Mouse (Mus musculus) frontal cortex, postnatal 25 days (tissue): Measurements from ENCODE around the gene Pced1b.
A peak's percentile ranks its signal among the peaks of the same experiment; 100 is the strongest.

ENCODE experiments used
- DNase-seq, 2 experiments: peaks; one replicate each; pipeline ENCODE4 v3.0.0; 2022; ENCODE audit warnings: low spot score in 2 of 2

Pced1b gene

GRCm38 (mm10) chr15:97286731-97287130 is 39.8 kb downstream of the Pced1b start:
- no peak for DNase-seq

DNA sequence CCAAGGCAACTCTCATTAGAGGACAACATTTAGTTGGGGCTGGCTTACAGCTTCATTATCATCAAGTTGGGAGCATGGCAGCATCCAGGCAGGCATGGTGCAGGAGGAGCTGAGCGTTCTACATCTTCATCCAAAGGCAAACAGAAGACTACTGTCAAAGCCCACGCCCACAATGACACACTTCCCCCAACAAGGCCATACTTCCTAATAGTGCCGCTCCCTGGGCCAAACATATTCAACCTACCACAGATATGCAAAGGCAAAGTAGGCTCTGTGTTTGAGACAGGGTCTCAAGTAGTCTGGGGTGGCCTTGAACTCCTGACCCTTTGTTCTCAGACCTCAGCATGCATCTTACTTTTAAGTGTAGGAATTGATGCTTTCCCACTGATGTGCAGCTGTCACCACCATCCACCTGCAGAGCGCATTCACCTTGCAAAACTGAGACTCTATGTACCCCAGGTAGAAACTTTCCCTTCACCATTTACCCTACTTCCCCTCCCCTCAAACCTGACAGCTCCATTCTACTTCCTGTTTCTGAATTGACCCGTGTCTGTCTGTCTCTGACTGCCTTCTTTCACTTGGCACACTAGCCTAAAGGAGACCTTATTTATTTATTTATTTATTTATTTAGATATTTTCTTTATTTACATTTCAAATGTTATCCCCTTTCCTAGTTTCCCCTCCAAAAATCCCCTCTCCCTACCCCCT is 40.7 kb downstream of the Pced1b start:
- no peak for DNase-seq

- no peak for DNase-seq
Observed at GRCm38 (mm10) chr15:97288690-97289089, 41.8 kb downstream of the Pced1b start.

GRCm38 (mm10) chr15:97289176-97289575 is 42.3 kb downstream of the Pced1b start:
- no peak for DNase-seq

DNA sequence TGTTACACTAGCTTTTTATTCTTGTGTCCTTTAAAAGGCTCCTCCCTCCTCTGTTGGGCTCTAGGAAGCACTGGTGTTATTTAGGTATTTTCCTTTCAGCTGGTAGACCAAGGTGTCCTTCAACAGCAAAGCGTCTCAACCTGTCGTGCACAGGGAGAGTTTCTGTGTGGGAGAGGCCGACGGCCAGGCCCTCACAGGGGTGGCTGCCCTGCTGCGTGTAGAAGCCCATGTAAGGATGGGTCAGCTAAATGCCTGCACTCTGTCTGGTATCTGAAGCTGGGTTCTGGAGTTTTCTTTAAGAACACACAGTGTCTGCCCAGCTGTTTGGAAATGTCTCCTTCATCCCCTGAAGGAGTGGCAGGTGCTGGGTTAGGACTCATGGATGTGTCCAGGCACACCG is 43.4 kb downstream of the Pced1b start:
- no peak for DNase-seq

DNA sequence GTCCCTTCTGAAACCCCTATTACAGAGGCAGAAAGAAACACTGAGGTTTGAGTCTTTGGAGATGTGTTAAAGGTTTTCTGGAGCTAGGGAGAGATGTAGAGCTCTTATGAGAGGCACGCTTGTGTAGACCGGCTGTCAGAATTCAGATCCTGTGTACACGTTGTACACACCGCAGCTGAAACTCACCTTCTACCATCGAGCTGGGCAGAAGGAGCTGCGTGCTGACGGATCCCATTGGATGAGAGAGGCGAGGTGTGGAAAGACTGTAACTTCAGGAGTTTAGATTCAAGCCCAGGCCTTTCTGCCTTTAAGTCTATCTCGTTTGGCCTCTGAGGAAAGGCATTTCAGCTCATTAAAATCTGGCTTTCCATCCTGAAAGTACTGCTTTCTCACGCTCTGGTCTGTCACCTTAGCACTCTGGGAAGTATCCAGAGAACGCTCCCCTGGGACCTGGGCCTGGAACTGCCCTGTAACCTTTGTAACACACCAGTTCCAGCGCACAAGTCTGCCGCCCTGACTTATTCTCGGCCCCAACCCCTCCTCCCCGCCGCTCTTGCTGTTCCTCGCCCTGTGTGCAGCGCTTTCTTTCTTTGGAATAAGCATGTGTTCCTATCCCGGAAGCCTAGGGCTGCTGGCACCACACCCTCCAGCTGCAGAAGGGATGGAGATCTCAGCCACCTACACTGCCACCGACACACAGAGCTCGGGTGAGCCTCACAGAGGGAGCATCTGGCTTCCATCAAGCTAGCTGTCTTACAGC is 44.6 kb downstream of the Pced1b start:
- DNase-seq: peak in 1 of 2 experiments; percentile 24

DNA sequence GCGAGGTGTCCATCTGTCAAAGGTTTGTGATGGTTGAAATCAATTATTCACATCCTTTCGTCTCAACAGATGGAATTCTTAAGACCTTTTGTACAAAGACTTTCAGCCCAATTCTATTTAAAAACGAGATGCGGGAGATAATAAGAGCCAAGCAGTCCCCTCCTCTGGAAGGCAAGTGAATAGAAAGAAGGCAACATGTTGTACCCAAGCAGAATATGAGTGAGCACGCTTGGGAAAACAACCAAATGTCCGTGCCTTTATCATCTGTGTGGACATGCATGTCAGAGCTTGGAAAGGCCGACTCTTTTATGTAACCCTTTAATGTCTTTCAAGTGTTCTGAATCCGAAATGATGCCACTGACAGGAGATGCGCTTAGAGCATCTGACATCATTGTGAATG is 61.0 kb downstream of the Pced1b start:
- no peak for DNase-seq

DNA sequence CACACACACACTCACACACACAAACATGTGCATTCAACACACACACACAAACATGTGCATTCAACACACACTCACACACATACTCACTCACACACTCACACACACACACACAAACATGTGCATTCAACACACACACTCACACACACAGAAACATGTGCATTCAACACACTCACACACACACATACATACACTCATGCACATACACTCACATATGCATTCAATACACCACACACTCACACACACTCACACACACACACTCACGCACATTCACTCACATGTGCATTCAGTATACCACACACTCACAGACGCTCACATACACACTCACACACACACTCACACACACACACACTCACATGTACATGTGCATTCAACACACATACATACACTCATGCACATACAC is 62.6 kb downstream of the Pced1b start:
- no peak for DNase-seq

DNA sequence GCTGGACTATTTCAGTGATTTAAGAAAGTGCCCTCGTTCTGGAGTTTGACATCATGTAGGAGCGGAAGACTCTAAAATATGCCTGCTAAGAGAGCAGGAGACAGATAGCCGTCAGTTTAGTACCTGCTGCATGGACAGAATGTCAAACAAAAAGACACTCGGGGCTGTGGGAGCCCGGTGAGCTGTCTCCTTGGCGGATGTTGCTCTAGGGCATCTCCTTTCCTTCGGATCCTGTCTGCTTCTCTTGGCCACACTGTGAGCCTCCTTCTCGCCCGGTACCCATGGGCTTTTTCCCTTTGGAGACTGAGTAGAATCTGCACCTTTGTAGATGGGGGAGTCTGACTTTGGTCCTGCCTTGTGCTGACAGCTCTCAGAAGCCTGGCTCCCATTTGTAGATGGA is 63.3 kb downstream of the Pced1b start:
- no peak for DNase-seq

DNA sequence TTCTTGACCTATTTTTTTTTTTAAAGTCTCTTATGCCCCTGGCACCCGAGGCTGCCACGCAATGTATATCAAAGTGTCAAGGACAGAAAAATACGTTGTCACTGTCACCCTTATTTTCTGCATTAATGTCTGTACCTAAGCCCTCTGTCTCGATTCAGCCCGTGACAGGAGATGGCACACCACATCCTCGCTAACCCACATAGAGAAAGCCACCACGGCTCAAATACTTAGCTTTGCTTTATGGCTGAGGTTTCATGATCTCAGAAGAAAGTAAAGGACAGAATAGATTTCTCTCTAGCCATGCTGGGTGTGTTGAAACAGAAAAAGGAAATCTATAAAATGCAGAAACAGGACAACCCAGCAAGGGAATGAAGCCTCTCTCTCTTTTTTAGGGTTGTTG is 64.3 kb downstream of the Pced1b start:
- DNase-seq: no peak

DNA sequence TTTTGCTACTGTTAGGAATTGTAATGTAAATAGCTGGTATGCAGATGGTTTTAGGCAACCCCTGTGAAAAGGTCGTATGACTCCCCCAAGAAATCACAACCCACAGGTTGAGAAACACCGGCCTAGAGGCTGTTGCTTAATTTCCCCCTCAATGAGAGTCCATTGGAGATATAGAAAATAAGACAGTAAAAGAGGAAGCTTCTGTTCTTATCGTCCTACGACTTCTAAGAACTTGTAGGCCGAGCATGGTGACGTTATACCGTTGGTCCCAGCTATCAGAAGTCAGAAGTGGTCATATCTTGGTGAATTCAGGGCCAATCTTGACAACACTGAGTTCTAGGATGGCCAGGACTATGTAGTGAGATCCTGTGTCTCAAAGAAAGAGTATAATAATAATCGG is 65.0 kb downstream of the Pced1b start:
- no peak for DNase-seq

GRCm38 (mm10) chr15:97314720-97315421 is 68.0 kb downstream of the Pced1b start:
- no peak for DNase-seq

DNA sequence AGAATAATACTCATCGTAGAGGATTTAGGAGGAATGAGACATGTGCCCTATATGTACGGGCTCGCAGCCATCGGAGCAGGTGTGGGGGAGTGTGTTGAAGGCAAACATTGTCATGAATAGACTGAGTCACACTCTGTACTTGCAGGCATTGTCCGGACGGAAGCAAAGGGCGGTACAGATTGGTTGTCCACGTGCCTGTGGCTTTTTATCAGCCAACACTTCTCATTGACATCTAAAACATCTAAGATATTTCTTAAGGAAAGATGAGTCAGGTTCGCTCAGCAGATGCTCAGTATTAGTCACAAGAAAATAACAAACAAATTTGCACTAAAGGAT is 68.5 kb downstream of the Pced1b start:
- no peak for DNase-seq

GRCm38 (mm10) chr15:97318365-97319001 is 71.6 kb downstream of the Pced1b start:
- no peak for DNase-seq

GRCm38 (mm10) chr15:97322821-97323220 is 75.9 kb downstream of the Pced1b start:
- no peak for DNase-seq

GRCm38 (mm10) chr15:97323466-97323865 is 76.6 kb downstream of the Pced1b start:
- no peak for DNase-seq

GRCm38 (mm10) chr15:97324311-97324710 is 77.4 kb downstream of the Pced1b start:
- no peak for DNase-seq

- DNase-seq: peak in 1 of 2 experiments; percentile 8
Observed at GRCm38 (mm10) chr15:97327500-97328081, 80.7 kb downstream of the Pced1b start.

DNA sequence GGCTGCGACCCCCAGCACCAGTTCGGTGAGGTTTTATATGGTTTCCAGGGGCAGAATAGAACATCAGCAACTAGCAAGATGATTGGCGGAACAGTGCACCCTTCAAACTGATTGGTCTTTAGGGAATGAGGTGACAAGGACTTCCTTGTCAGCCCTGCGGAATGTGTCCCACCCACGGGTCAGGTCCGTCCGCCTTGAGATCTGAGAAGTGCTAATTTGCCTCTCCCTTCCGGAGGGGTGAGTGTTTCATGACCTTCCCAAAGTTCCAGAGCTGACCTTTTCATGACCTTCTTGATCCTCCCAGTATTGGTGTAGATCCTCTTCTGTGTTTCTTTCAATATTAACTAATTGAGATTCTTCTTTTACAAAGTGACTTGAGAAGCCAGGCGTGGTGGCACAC is 85.7 kb downstream of the Pced1b start:
- no peak for DNase-seq

DNA sequence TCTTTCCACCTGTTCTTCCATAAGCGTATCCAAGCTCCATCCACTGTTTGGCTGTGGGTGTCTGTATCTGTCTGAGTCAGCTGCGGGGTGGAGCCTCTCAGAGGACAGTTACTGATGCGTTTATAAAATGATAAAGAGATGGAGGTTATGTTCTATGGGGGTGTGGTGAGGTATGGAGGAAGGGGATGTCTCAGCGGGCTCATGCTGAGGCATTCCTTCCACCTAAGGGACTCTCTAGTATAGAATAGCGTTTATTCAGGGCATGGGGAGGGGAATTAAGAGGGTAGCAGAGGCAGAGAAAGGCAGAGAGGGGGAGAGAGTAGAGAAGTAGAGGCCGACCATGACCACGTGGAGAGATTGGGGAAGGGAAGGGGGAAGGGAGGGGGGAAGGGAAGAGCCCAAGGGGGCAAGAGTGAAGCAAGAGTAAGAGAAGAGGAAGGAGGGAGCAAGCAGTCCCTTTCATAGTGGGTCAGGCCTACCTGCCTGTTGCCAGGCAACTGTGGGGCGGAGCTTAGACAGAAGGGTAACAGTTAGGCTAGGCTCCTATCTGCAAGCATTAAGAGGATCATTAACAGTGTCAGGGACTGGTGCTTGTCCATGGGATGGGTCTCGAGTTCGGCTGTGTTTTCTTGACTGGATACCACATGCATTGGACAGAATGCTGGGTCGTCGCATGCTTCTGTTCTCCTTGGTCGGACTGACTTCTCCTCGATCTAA is 90.9 kb downstream of the Pced1b start:
- no peak for DNase-seq

DNA sequence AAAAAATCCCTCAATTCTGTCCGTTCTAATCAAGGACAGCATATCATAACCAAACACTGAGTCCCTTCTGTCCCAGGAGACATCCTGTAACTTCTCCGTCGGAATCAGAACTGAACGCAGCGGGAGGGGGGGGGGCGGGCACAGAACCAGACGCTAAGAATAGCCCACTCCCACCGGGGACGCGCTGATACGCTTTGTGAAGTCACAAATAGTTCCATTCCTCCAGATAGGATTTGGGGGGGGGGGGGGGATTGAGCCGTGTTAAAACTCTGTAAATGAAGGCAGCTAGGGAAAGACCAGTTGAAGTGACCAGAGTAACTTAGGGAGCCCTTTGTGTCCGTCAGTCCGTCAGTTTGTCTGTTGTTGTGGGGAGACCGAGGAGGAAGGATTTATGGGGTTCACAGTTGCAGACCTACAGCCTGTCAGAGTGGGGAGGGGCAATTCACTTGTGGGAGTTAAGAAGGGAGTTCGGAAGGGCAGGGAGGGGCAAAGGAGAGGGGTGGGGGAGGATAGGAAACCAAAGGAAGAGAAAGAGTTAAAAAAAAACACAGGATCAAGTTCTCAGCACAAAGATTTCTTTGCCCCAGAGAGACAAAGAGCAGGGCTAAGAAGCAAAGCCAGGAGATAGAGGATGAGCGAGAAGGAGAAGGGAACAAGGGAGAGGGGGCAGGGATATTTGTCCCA is 91.6 kb downstream of the Pced1b start:
- no peak for DNase-seq
